Mouse (Mus musculus) thymus, postnatal 0 days (tissue): ENCODE results near the gene Ctps2. TPM values are rescaled to one million over a fixed set of nuclear protein-coding genes. Genes with fewer than 3 reads are reported as not detected.

ENCODE experiments used
- DNase-seq: peaks from one replicate; pipeline ENCODE4 v3.0.0-alpha.2; 2015; ENCODE audit warnings: low spot score
- microRNA counts: library from miRNA; unstranded; fragments of <30 nt; microRNA quantifications from one replicate; lab custom pipeline; 2015
- microRNA-seq: library from miRNA; unstranded; fragments of <30 nt; microRNA quantifications from one replicate; pipeline ENCODE4, GENCODE M21; 2016; ENCODE audit warnings: borderline number of aligned reads
- polyA plus RNA-seq: library from polyadenylated mRNA; unstranded; fragments of >200 nt; fragmentation: Nextera tagmentation; extraction: Ambion mirVana; gene quantifications from 2 replicates; pipeline ENCODE4 v1.2.1, GENCODE M21; 2015

Ctps2 gene
- polyA plus RNA-seq, 1 experiment from 2014 or later, result 76.3 TPM

DNA sequence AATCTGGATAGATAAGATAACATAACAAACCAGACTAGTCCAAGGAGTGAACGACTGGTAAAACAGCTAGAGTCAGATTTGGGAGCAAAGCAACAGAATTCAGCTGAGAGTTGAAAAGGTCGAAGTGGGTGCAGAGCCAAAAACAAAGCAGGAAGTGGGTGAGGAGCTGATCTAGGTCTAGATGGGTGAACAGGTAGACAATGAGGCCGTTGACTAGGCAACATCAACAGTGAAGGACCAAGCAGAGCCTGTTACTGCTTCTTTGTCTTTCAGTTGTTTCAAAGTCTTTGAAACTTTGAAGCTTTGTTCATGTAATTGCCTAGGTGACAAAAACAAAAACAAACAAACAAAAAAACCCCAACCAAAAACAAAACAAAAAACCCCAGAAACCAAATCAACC, 75.2 kb downstream of the Ctps2 start:
- DNase-seq, result no peak

DNA sequence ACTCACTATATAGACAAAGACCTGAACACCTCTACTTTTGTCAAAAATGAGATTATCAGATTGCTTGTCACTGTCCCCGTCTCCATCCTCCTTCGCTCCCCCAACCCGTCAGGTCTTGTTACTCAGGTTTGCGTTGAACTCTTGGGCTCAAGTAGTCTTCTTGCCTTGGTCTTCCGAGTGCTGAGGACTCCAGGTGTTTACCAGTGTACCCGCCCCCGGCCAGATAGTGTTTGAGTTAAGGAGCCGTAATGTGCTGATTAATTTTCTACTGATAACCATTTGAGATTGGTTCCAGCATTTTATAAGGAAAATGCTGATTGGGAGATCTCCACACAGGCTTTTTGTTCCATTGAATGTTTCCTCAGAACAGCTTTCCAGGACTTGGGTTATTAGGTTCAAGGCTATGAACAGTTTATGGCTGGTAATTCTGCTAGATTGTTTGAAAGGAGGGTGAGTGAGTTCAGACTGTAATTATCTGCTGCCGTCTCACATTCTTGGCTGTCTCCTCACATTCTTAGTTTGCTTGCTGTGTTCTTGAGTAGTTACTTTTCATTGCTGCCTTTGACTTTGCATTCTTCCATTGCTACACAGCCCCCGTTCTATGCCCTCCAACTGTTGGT, 85.9 kb downstream of the Ctps2 start:
- no peak for DNase-seq

DNA sequence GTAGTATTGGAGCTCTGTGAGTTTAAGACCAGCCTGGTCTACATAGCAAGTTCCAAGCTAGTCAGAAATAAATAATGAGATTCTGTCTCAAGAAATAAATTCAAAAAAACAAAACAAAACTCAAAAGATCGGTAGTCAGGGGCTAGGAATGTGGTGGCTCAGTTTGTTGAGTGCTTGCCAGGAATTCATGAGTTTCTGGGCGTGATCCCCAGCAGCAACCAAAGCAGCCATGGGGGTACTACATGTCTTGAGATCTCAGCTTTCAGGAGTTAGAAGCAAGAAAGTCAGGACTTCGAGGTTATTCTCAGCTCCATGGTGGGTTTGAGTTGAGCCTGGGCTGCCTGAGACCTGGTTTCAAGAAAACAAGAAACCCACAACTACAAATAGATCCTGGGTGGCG, 90.4 kb downstream of the Ctps2 start:
- no peak for DNase-seq

DNA sequence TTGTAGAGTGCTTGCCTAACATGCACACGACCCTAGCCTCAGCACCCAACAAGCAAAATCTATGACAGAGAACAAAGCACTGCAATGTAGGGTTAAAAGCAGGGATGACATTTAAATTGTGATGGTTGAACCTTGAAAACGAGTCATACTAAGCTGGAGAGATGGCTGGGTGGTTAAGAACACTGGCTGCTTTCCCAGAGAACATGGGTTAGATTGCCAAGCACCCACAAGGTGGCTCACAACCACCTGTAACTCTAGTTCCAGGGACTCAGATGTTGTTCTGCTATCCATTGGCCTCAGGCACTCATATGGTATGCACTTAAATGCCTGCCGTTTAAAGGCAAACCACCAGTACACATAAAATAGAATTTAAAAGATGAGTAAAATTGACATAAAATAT, 91.1 kb downstream of the Ctps2 start:
- no peak for DNase-seq

DNA sequence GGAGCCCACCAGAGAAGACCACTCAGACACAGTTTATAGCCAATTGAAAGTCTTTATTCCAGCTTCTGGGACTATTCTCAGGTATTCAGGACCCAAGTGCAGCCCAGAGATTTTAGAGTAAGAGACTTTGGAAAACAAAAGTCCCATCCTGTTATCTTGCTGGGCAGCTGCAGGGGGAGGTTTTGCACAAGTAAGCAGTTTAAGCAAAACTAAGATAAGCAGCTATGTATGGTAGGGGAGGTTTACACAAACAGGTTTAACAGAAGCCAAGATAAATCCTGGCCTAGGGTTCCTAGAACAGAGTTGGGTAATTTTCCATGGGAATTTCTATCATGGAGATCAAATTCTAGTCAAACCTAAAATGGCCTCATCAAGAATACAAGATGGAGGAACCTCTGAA, 126.8 kb downstream of the Ctps2 start:
- DNase-seq, result no peak

DNA sequence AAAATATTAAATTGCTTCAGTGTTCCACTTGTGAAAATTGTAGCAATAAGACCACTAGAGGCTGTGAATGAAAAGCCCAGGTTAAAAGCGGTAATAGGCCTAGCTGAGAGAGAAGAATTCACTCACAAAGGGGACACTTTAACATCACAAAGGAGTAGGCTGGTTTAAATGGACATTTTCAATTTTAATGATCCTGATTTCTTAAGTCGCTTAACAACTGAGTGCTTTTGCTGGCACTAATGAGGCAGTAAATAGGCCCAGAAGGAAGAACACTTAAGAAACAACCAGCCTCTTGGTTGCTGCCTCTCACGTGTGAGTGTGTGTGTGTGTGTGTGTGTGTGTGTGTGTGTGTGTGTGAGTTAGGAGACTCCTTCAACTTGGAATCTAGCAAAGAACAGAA, 137.7 kb downstream of the Ctps2 start:
- DNase-seq, result no peak

DNA sequence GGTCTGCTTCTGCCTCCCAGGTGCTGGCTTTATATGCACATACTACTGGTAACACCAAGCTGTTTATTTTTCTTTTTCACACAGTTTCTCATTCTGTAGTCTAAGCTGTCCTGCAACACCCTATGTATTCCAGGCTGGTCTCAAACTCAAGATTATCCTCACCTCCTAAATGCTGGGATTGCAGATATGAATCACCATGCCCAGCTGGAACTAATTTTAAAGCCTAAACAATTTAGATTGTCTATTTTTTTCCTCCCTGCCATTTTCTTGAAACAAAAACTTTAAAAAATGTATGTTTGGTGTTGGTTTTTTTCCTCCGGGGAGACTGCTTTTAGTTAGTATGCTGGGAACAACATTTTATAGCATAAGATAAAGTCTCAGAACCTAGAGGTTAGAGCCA, 141.7 kb downstream of the Ctps2 start:
- no peak for DNase-seq

DNA sequence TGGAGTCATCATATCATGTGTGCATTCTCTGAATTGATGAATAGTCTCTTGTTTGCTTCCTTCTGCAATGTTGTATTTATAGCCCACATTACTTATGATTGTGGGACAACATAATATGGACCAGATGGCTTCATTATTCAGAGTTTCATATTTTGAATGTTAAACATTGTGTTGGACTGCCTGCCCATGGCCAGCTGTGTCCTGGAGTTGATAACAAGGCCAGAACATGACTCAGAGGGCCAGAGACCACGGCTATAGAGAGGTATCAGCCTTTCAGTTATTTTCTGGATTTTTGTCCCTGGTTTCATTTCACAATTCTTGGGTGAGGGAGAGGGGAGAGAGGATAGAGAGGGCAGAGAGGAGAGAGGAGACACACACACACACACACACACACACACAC, 162.9 kb downstream of the Ctps2 start:
- no peak for DNase-seq

MicroRNAs encoded within 50 kb of the gene (microRNA counts, 519-probe panel; counts per million panel counts)
- microRNA mmu-miR-3473 (lab: Ali Mortazavi, UCI), result 473 counts per million, percentile 71 among the panel's probes with 10 or more counts

Small RNA genes lying within 50 kb of the gene (microRNA-seq; reads per million reads assigned to microRNA genes)
- not detected for gene Mir3473a

Other genes starting within 250 kb of the Ctps2 start
- 367 and 379 TPM in 2 replicates for gene Rbbp7, start 140.8 kb upstream of the Ctps2 start, polyA plus RNA-seq
- gene Txlng, start 71.8 kb upstream of the Ctps2 start, polyA plus RNA-seq, result 18.4 and 19.4 TPM in 2 replicates
- 34.4 and 37.9 TPM in 2 replicates for gene Syap1, start 12.8 kb upstream of the Ctps2 start, polyA plus RNA-seq
- gene S100g, start 63.4 kb downstream of the Ctps2 start, polyA plus RNA-seq, result 17.1 and 20.1 TPM in 2 replicates